Mouse (Mus musculus) right cerebral cortex, postnatal 4 days (tissue): ENCODE measurements around the gene Olfr1340.

Source experiments
- DNase-seq: peaks from one replicate; pipeline ENCODE4 v3.0.0-alpha.2; 2022

Gene Olfr1340

GRCm38 (mm10) chr4:118719838-118720237, at the start of gene Olfr1340:
Olfr1340 (plus strand) TSS chr4:118720138.
- DNase-seq: no peak

GRCm38 (mm10) chr4:118687086-118687485, 32.9 kb upstream of the Olfr1340 start:
- DNase-seq: no peak

- DNase-seq: no peak
Observed at GRCm38 (mm10) chr4:118692412-118692973, 27.4 kb upstream of the Olfr1340 start, which contains the start of gene Olfr1342. Olfr1342 (minus strand) TSS chr4:118692756.

GRCm38 (mm10) chr4:118693812-118694211, 26.1 kb upstream of the Olfr1340 start:
- DNase-seq: no peak

GRCm38 (mm10) chr4:118703223-118703622, 16.7 kb upstream of the Olfr1340 start, which contains the start of gene Olfr1341:
Olfr1341 (plus strand) TSS chr4:118703523.
- DNase-seq: no peak

GRCm38 (mm10) chr4:118708086-118708485, 11.9 kb upstream of the Olfr1340 start:
- DNase-seq: no peak

- no peak for DNase-seq
Observed at GRCm38 (mm10) chr4:118711656-118712055, 8.3 kb upstream of the Olfr1340 start.

GRCm38 (mm10) chr4:118721742-118722483, 2.0 kb downstream of the Olfr1340 start:
- no peak for DNase-seq

- no peak for DNase-seq
Observed at GRCm38 (mm10) chr4:118731875-118732274, 11.9 kb downstream of the Olfr1340 start, which contains the start of gene Olfr1339. Olfr1339 (plus strand) TSS chr4:118732175.

- DNase-seq: no peak
Observed at GRCm38 (mm10) chr4:118739574-118739973, 19.6 kb downstream of the Olfr1340 start.

- no peak for DNase-seq
Observed at GRCm38 (mm10) chr4:118740988-118741698, 21.2 kb downstream of the Olfr1340 start.

- no peak for DNase-seq
Observed at GRCm38 (mm10) chr4:118741881-118742280, 21.9 kb downstream of the Olfr1340 start.

- DNase-seq: no peak
Observed at GRCm38 (mm10) chr4:118758637-118759036, 38.7 kb downstream of the Olfr1340 start, which contains the start of gene Olfr1338. Olfr1338 (minus strand) TSS chr4:118758737.
